Mouse (Mus musculus): ENCODE results near the gene Arhgap10.

- no peak for TF ChIP-seq MAX (IDR thresholded peaks at IDR 0.05)
- TF ChIP-seq CTCF (IDR thresholded peaks at IDR 0.05; ENCODE audit: control insufficient read depth, insufficient read depth, insufficient read length), result no peak
- no peak for TF ChIP-seq CEBPB (IDR thresholded peaks at IDR 0.05; ENCODE audit: low read depth)
- TF ChIP-seq USF1 (IDR thresholded peaks at IDR 0.05; ENCODE audit: low read depth), result no peak
These were observed 44.4 kb downstream of the Arhgap10 start for GRCm38 (mm10) chr8:77473373-77473772.
